Mouse (Mus musculus) olfactory bulb, adult 2 months (tissue): ENCODE measurements around the gene Dgcr2.

ENCODE experiments used
- CTCF ChIP-seq: fragments of 200-500 bp; IDR thresholded peaks from 2 replicates; pipeline ENCODE4 v1.5.1; 2012; ENCODE audit warnings: low read depth, mild to moderate bottlenecking, low read length, moderate library complexity; ENCODE audit not compliant: insufficient read depth
- POLR2A ChIP-seq: fragments of 200-500 bp; IDR thresholded peaks from 2 replicates; pipeline ENCODE4 v1.6.1; 2012; ENCODE audit warnings: mild to moderate bottlenecking, low read depth, low read length, moderate library complexity; ENCODE audit not compliant: insufficient read depth

DNA sequence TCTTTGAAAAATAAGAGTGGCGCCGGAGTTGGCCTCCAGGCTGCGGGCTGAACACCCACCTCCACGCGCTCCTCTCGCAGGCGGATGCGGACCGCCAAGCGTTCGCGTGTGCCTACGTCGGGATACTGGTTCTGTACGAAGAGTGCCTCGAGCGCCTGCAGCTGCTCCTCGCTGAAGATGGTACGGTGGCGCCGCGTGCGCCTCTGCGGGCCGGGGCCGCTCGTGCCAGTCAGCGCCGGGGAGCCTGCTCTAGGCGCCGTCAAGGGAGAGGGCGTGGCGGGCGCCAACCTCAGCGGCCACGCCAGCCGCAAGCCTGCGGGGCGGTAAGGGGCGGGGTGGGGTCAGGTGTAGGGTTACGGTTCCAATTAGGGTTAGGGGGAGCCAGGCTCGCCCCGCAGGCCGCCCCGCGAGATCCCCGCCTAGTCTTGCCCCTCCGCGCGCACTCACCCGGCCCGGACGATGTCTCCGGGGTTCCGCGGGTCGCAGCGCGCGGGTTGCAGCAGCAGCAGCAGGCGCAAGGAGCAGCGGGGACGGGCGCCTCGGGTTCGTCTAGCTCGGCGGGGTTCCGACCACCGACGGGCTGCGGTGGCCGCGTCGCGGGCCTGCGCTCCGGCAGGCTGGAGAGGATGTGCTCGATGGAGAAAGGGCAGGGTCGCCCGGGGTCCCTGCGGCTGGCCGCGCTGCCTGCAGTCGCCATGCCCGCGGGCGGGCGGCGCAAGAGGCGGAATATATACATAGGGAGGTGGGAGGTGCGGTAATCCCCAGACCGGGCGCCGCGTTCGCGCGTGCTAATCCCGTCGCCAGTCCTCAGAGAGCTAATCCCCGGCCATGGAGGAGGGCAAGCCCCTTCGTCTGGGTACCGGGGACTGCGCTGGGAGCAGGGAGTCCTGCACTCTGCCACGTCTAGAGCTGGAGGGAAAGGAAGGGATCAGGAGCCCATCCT, 16.2 kb upstream of the Dgcr2 start, which contains the start of gene Gsc2:
- TF ChIP-seq POLR2A, result no peak
- TF ChIP-seq CTCF, result no peak
